Mouse (Mus musculus) kidney, adult 2 months (tissue): Measurements from ENCODE around the gene Slamf1. TPM values are rescaled to one million over a fixed set of nuclear protein-coding genes. Genes with fewer than 3 reads are reported as not detected.

Experiments used
- DNase-seq: peaks from one replicate; pipeline ENCODE4 v3.0.0; 2021
- H3K27ac ChIP-seq: fragments of 200-500 bp; 2 replicates; pipeline ENCODE4 v1.5.1; 2012; ENCODE audit warnings: low read depth, low read length, control low read depth, inconsistent platforms; ENCODE audit not compliant: insufficient read depth
- H3K27me3 ChIP-seq: fragments of 200-500 bp; replicated peaks from 2 replicates; pipeline ENCODE4 v1.6.1; 2012; ENCODE audit warnings: mild to moderate bottlenecking, moderate library complexity, low read length, inconsistent platforms; ENCODE audit not compliant: control insufficient read depth, insufficient read depth
- H3K36me3 ChIP-seq: fragments of 200-500 bp; 2 replicates; pipeline ENCODE4 v1.6.1; 2012; ENCODE audit warnings: mild to moderate bottlenecking, moderate library complexity, low read length, inconsistent platforms; ENCODE audit not compliant: control insufficient read depth, insufficient read depth
- H3K4me1 ChIP-seq: fragments of 200-500 bp; 2 replicates; pipeline ENCODE4 v1.6.1; 2011; ENCODE audit warnings: low read length; ENCODE audit not compliant: control insufficient read depth, insufficient read depth
- H3K4me3 ChIP-seq: fragments of 200-500 bp; 2 replicates; pipeline ENCODE4 v1.5.1; 2011; ENCODE audit warnings: mild to moderate bottlenecking, low read depth, low read length, control low read depth; ENCODE audit not compliant: insufficient read depth
- CTCF ChIP-seq: fragments of 200-500 bp; conservative IDR thresholded peaks from 2 replicates; pipeline ENCODE4 v1.5.1; 2011; ENCODE audit warnings: low read depth, mild to moderate bottlenecking, control low read depth, low read length, moderate library complexity, mixed read lengths; ENCODE audit not compliant: insufficient read depth, insufficient read length
- POLR2A ChIP-seq: fragments of 200-500 bp; IDR thresholded peaks from one replicate; pipeline ENCODE4 v1.6.1; 2011; ENCODE audit warnings: low read depth, low read length, control low read depth
- WGBS: fragments of 180-500 bp; shearing (Covaris S2); methylation state at CpG from one replicate; pipeline ENCODE4 v1.1.7; 2018; 5-methylcytosine and 5-hydroxymethylcytosine counted together
- polyA plus RNA-seq: library from polyadenylated mRNA; depleted of rRNA; stranded (reverse); fragments of >200 nt; gene quantifications from 2 replicates; pipeline ENCODE4 v1.2.3, GENCODE M21; 2012

The Slamf1 gene
- polyA plus RNA-seq, 1 experiment = 0.28 TPM

- Histone ChIP-seq H3K27me3 (no peaks in the 10 kb centered on the region), H3K4me3 (no peak overlapping the region), H3K4me1 (no peaks in the 10 kb centered on the region), H3K27ac (no peak overlapping the region), H3K36me3 (no peaks in the 10 kb centered on the region)
- WGBS = 84% methylated on average over 10 of the region's 10 CpGs
- no peak for DNase-seq
- no peak for TF ChIP-seq POLR2A
- TF ChIP-seq CTCF = no peak
These were observed 6.5 kb downstream of the Slamf1 start for GRCm38 (mm10) chr1:171773232-171773989.

- WGBS = 68% methylated on average over 5 of the region's 5 CpGs
- no peaks in the 10 kb centered on the region; the same call in 1 of the 2 replicates for H3K27me3 ChIP-seq
- no peak for DNase-seq
- no peaks in the 10 kb centered on the region for H3K4me1 ChIP-seq
- no peak overlapping the region for H3K4me3 ChIP-seq
- no peaks in the 10 kb centered on the region for H3K36me3 ChIP-seq
- H3K27ac ChIP-seq = no peak overlapping the region
- no peak for TF ChIP-seq POLR2A
- TF ChIP-seq CTCF = no peak
These were observed 7.3 kb downstream of the Slamf1 start for GRCm38 (mm10) chr1:171774266-171774665.

- TF ChIP-seq POLR2A = no peak
- no peak for TF ChIP-seq CTCF
- no peaks in the 10 kb centered on the region for H3K4me1 ChIP-seq
- 70% methylated on average over 11 of the region's 11 CpGs for WGBS
- H3K4me3 ChIP-seq = no peak overlapping the region
- no peak overlapping the region for H3K27ac ChIP-seq
- H3K27me3 ChIP-seq = no peaks in the 10 kb centered on the region; the same call in 1 of the 2 replicates
- no peak for DNase-seq
- H3K36me3 ChIP-seq = no peaks in the 10 kb centered on the region
These were observed 7.8 kb downstream of the Slamf1 start for GRCm38 (mm10) chr1:171774678-171775077.

- TF ChIP-seq POLR2A (no peak), CTCF (no peak)
- 88% methylated on average over 4 of the region's 4 CpGs for WGBS
- no peak overlapping the region for H3K27ac ChIP-seq
- H3K4me1 ChIP-seq = no peaks in the 10 kb centered on the region
- no peak for DNase-seq
- H3K36me3 ChIP-seq = no peaks in the 10 kb centered on the region
- H3K4me3 ChIP-seq = no peak overlapping the region
- no peaks in the 10 kb centered on the region; the same call in 1 of the 2 replicates for H3K27me3 ChIP-seq
These were observed 8.9 kb downstream of the Slamf1 start for GRCm38 (mm10) chr1:171775781-171776180.

- Histone ChIP-seq H3K4me1 (no peaks in the 10 kb centered on the region), H3K27me3 (no peaks in the 10 kb centered on the region; the same call in 1 of the 2 replicates), H3K27ac (no peak overlapping the region), H3K36me3 (no peaks in the 10 kb centered on the region), H3K4me3 (no peak overlapping the region)
- TF ChIP-seq CTCF (no peak), POLR2A (no peak)
- no peak for DNase-seq
- 82% methylated on average over 7 of the region's 7 CpGs for WGBS
These were observed 10.1 kb downstream of the Slamf1 start for GRCm38 (mm10) chr1:171777026-171777425.

GRCm38 (mm10) chr1:171782287-171782915, 15.5 kb downstream of the Slamf1 start:
- TF ChIP-seq CTCF (no peak), POLR2A (no peak)
- H3K27ac ChIP-seq = no peak overlapping the region
- H3K4me3 ChIP-seq = no peak overlapping the region
- no peak for DNase-seq
- WGBS = 77% methylated on average over 5 of the region's 5 CpGs
- H3K27me3 ChIP-seq = no peaks in the 10 kb centered on the region; the same call in 1 of the 2 replicates
- no peaks in the 10 kb centered on the region for H3K36me3 ChIP-seq
- no peaks in the 10 kb centered on the region for H3K4me1 ChIP-seq

- TF ChIP-seq POLR2A = no peak
- no peak for TF ChIP-seq CTCF
- Histone ChIP-seq H3K4me1 (no peaks in the 10 kb centered on the region), H3K27me3 (no peaks in the 10 kb centered on the region), H3K36me3 (no peaks in the 10 kb centered on the region), H3K4me3 (no peak overlapping the region), H3K27ac (no peak overlapping the region)
- 90% methylated on average over 1 of the region's 1 CpGs for WGBS
- DNase-seq = no peak
These were observed 18.9 kb downstream of the Slamf1 start for GRCm38 (mm10) chr1:171785871-171786270.
